Mouse (Mus musculus) bone marrow macrophage, adult 2 months (primary cell): ENCODE results near the gene Trim6.

Experiments used
- CTCF ChIP-seq: IDR thresholded peaks from 2 replicates; pipeline ENCODE4 v1.5.1; 2012; ENCODE audit warnings: low read depth, mild to moderate bottlenecking, low read length, moderate library complexity
- POLR2A ChIP-seq: IDR thresholded peaks from 2 replicates; pipeline ENCODE4 v1.6.1; 2012; ENCODE audit warnings: mild to moderate bottlenecking, low read depth, low read length, borderline replicate concordance

- TF ChIP-seq CTCF (no peak), POLR2A (no peak)
Measured at GRCm38 (mm10) chr7:104217881-104218280, 712 bp upstream of the Trim6 start.
